Mouse (Mus musculus) ovary, postnatal 36 days (tissue): ENCODE data around the gene Specc1.

Source experiments
- DNase-seq: peaks from one replicate; pipeline ENCODE4 v3.0.0; 2022; ENCODE audit warnings: low spot score, mixed read lengths

Specc1 gene

GRCm38 (mm10) chr11:62049170-62049569 is 92.6 kb downstream of the Specc1 start:
- no peak for DNase-seq

DNA sequence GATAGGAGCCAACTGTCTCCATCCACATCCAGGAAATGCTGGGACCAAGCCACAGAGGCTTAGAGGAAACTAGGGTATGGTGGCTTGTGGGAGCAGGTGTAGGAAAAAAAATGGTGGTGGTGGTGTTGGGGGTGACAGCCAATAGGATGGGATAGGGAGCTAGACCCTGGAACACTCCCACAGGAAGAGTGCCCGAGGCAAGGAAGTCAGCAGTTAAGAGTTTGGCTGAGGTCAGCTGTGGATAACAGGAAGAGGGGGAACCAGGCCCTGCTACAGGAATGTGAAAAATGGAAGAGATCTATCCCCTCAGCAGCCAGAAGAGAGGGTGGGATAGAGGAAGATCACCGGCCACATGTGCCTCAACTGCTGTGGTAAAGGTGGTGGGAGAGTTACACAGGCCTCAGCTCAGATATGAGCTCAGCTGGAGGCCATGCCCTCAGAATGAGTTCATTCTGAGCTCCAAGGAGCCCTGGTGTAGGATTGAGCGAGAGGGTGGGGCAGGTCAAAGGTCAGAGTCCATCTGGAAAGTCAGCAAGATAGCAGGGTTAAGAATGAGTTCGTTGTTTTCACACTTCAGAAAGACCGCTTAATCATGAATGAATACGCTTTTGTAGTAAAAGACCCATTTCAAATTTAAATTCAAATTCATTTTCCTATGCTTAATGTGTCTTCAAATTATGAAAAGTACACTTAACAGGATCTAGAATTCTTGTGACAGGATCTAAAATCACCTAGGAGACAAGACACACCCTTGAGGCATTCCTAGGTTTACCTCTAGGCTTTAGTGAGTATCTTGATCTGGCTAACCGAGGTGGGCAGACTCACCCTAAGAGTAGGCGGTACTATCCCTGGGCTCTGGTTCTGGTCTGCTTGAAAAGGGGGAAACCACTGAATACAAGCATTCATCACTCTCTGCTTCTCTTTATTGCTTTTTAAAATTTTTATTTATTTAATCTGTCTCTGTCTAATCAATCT is 94.1 kb downstream of the Specc1 start:
- DNase-seq = no peak

DNA sequence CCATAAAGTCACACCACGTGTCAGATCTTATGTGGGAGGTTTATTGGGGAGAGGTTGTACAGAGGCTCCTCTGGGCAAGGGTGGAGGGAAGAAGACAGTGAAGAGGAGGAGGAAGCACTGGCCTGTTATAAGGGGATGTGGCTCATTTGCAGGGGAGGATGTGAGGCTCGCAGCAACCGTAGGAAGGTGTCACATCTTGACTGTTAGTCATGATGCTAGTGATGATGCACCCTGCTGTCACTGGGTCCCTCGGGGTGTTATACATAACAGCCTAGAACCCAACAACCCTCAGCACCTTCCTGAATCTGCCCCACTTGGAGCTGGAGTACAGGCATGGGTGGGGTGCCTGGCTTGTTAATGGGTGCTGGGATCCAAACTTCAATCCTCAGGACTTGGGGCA is 94.9 kb downstream of the Specc1 start:
- DNase-seq = no peak

GRCm38 (mm10) chr11:62053928-62054327 is 97.4 kb downstream of the Specc1 start:
- no peak for DNase-seq

GRCm38 (mm10) chr11:62064565-62064964 is 108.0 kb downstream of the Specc1 start:
- no peak for DNase-seq

- no peak for DNase-seq
Measured at GRCm38 (mm10) chr11:62065655-62066054, 109.1 kb downstream of the Specc1 start.

DNA sequence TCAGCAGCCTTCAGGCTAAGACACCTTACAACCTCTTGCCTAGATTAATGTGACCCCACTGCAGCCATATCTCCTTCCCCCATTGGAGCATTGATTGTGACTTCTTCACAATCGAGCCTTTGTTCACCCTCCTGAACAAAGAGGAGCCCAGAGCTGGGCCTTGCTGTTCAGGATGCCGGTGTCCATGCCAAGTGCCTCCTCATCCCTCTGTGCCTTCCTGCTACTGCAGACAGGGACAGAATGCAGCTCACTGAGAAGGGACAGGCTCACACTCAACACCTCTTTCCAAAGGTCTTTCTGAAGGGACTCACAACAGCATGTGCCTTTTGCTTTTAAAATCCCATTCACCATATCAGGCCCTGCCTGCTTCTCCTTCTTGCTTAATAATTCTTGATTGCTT is 113.0 kb downstream of the Specc1 start:
- DNase-seq = no peak

DNA sequence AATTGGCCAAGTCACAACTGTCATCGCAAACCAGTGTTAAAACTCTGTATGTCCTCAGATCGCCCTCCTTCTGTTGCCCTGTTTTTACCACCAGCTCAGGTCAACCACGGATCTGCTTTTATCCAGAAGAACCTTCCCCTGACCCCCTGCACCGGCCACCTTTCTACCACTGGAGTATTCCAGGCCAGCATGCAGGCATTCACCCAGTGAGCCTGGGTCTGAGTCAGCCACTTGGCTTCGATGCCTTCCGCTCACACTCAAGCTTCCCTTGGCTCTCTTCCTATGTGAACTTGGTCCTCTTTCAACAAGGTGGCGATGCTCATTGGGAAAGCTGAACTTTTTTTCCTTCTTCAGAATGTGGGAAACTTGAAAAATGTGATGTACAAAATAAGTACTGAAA is 113.6 kb downstream of the Specc1 start:
- no peak for DNase-seq

GRCm38 (mm10) chr11:62072406-62072805 is 115.8 kb downstream of the Specc1 start:
- DNase-seq = no peak

DNA sequence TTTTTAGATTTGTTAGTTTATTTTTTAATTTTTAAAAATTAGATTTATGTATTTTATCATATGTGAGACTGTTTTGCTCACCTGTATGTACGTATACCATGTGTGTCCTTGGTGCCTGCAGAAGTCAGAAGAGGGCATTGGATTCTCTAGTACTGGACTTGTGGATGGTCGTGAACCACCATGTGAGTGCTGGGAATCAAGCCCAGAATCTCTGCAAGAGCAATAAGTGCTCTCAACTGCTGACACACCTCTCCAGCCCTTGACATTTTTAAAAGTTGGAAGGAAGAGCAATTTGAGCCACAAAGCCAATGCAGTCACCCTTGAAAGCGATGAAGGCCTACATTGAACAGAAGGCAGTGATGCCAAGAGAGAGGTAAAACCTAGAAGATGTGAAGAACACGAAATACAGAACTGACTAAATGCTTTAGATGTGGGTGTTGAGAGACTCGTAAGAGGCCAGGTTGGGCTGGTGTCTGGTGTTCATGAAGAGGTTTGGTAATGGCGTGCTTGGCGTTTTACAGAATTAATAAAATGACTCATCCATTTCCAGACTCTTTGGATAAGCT is 117.1 kb downstream of the Specc1 start:
- DNase-seq = no peak

DNA sequence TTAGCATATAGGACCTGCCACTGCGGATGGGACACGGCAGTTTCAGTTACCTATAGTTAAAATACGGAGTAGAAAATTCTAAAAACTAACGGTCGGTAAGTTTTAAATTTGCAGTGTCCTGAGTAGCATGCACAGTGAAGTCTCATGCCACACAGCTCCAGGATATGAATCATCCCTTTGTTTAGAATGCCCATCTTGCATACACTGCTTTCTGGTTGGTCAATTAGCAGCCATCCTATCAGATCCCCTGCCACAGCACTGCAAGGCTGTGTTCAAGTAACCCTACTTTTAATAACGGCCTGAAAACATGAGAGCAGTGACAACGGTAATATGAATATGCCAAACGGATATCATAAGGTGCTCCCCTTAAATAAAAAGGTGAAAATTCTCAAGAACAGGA is 118.0 kb downstream of the Specc1 start:
- DNase-seq = no peak

DNA sequence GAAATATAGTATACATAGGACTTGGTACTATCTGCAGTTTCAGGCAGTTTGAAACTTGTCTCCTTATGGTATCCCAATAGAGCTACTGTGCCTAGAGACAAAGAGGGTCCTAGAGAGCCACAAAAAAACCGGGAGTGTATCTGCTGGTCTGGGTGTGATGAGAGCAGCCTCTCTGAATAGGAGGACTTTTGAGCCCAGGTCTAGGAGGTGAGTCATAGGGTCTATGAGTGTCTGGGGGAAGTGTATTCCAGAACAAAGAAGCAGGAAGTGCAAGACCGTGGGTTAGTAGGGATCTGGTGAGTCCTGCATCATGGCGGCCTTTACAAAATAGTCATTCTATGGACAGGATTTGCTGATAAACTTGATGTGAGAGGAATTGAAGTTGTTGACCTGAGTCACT is 118.5 kb downstream of the Specc1 start:
- no peak for DNase-seq

GRCm38 (mm10) chr11:62075551-62075950 is 119.0 kb downstream of the Specc1 start:
- DNase-seq = no peak

DNA sequence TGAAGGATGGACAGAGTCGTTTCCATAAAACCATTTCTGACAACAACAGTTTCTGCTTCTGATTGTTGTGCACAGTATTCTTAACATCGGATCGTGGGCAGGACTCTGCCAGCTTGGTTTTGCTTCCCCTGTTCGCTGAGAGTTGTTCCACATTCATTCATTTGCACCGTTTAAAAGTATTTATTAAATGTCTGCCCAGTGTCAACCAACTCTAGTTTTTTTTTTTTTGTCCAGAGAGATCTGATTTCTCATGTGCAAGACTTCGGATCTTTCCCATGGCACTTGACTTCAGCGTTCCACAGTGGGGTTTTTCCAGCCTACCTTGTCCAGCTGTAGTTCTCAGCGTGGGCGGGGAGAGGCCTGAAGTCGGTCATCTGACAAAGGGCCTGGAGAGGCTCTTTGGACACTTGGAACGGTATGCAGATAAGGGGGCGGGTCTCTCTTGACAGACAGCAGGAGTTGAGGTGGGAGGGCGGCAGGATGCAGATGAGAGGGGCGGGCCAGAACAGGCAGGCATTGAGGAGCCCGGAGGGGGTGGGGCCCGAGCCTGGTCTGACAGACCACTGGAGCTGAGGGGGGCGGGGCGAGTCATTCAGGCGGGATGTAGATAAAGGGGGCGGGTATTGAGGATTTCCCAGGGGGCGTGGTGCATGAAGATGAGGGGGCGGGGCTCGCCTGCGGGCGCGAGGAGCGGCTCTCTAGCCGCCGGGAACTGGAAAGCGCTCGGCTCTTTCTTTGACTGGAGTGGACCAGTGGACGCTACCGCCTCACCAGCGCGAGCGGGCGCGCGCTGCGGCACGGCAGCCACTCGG is 120.0 kb downstream of the Specc1 start:
- DNase-seq = peak; percentile 98

- DNase-seq = no peak
Measured at GRCm38 (mm10) chr11:62077157-62077865, 120.7 kb downstream of the Specc1 start.

GRCm38 (mm10) chr11:62078371-62078770 is 121.8 kb downstream of the Specc1 start:
- DNase-seq = no peak

DNA sequence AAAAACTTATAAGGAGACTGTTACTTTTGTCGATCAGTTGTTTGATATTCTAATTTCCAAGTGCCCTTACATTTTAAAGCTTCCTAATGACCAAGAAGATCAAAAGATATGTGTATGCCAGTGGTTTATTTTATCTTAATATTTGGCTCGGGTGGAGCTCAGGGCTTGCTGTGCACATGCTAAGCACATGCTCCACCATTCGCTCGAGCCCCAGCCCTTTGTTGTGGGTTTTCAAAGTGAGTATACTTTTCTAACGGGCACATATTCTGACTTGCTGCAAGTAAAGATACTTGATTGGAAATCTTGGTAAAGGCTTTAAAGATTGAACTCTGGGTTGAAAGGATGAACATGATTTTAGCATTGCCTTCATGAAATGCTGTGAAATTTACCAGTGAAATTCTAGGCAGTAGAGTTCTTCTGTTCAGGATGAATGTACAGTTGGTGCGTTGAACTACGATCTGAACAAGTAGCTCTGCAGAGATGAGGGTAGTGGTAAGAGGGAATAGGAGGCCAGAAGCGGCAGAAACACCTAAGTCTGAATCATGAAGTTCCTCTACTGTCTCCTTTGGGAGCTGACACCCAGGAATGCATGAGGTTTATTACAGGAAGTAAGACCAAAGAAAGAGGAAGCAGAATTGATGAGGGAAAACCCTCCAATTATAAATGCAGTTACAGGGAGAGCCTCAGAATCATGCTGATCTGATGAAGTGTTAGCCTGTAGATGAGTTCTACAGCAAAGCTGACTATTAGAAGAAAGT is 122.7 kb downstream of the Specc1 start:
- no peak for DNase-seq

DNA sequence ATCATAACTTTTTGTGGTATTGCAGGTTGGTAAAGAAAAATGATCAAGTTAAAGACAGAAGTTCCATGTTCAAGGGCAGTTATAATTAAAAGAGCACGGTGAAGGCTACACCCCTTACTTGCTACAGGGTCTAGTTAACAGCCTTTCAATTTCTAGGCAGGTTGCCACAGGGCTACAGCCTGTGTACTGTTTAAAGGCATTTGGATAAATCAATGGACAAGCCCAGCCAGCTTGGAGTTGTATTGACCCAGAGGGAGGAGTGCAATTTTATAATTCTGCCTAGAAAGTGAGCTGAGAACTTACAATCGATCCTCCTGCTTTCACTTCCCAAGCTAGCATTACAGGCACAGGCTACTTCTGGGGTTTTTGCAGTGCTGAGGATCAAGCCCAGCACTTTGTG is 123.9 kb downstream of the Specc1 start:
- no peak for DNase-seq

DNA sequence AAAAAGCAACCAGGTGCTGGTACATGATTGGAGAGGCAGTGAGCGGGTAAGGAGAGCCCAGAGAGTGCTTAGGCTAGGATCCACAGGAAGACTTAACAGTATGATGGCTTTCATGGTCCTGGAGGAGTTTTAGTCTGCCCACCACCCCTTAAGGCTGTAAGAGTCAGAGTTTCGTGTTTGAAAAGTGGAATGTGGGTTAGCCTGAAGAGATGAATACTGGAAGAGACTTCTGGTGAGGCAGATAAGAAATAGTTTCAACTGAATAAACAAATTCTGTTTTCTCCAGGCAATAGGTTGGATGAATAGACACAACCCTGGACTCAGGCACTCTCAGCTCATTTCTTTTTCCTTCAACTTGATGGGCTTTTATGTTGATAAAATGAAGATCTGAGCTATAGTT is 130.1 kb downstream of the Specc1 start:
- no peak for DNase-seq

- no peak for DNase-seq
Measured at GRCm38 (mm10) chr11:62087051-62087450, 130.5 kb downstream of the Specc1 start.

- no peak for DNase-seq
Measured at GRCm38 (mm10) chr11:62088651-62089050, 132.1 kb downstream of the Specc1 start.
